12 mouse cellular contexts compared by ENCODE assay signal in the genomic region with DNA sequence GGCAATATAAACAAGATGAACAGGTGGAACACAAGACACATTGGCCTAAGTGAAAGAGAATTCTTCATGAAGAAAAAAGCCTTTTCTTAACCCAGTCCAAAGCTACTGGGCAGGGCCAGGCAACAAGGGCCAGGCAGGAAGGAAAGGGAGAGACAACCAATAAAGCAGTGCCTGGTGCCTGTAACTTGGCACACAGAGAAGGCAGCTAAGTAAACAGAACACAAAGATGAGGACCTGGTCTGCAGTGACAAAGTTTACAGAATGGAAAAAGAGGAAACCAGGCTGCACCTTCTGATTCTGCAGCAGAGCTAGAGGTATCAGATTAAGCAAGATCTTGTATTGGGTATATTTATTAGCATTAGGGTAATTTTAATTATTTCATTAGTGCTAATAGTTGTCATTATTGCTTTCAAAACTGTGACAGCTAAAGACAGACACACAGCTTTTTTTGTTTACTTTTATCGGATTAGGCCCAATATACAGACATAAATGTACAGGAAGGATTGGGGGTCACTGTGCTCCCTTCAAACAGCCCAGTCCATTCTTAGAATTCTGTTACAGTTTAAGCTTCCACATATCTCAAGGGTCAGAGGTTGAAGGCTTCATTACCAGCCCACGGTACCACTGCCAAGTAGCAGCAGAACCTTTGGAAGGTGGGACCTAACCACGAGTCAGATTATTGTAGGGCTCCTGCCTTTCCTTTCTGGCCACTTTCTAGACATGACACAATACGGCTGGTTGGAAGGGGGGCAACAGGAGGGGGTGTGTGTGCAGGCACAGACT.
DNase-seq lines count a peak whose midpoint lies in the region.
"Had no signal": no experiment of that assay in that cellular context is flagged by ENCODE, and none has a peak within 500 bp of the region (broad histone marks: within the 10 kb centered on the region; RNA-seq: fewer than 3 reads in every experiment).

No protein-coding gene starts in this region.

- peak; percentile 18 for DNase-seq in heart, adult 11 months
- DNase-seq in heart, adult 9 months (ENCODE audit: low spot score in 2 of 2) = no peak
- DNase-seq in kidney, adult 9 months = peak; percentile 42
- no peak for DNase-seq in kidney, postnatal 10 days
- peak; percentile 27 to 46 for DNase-seq in kidney, postnatal 36 days
- DNase-seq in lung, postnatal 14 days = peak; percentile 7
- no peak for DNase-seq in ovary, postnatal 36 days (ENCODE audit: low spot score)
- no peak for DNase-seq in right cerebral cortex, adult 18-20 months
- DNase-seq: adrenal gland, postnatal 25 days; cerebellum, adult 9-10 months; heart, postnatal 14 days; left cerebral cortex, postnatal 4 days had no signal

Comparison
In these comparisons a context has a peak if more than half of its experiments do, and no peak if none do; other contexts are left out.
1. DNase-seq: peak in heart, adult 11 months (single experiment), kidney, adult 9 months (single experiment), kidney, postnatal 36 days (2 of 2) and lung, postnatal 14 days (single experiment); none in heart, adult 9 months (0 of 2), kidney, postnatal 10 days (single experiment), ovary, postnatal 36 days (single experiment) and right cerebral cortex, adult 18-20 months (single experiment).